Mouse (Mus musculus) MEL (cell line): ENCODE measurements around the gene H2al1m. TPM values are rescaled to one million over a fixed set of nuclear protein-coding genes. Genes with fewer than 3 reads are reported as not detected.

Experiments used
- DNase-seq: peaks from one replicate; pipeline ENCODE4 v3.0.0; 2011; ENCODE audit warnings: low read depth, low spot score
- H3K27ac ChIP-seq: 2 replicates; pipeline ENCODE4 v1.5.1; 2012; ENCODE audit warnings: low read depth, mild to moderate bottlenecking, control low read depth, low read length, moderate library complexity; ENCODE audit not compliant: control insufficient read depth
- H3K27me3 ChIP-seq, 2 experiments: fragments of 150-350 bp in 1 of 2; sonication (generic) in 1 of 2; 2 replicates each; pipeline ENCODE4 v1.6.1; 2012; ENCODE audit warnings: low read length in 2 of 2, mild to moderate bottlenecking in 2 of 2, improper control_type of control experiment in 1 of 2, moderate library complexity in 1 of 2; ENCODE audit not compliant: insufficient read depth in 2 of 2, control insufficient read depth in 1 of 2
- H3K36me3 ChIP-seq, 2 experiments: 2 replicates each; pipeline ENCODE4 v1.6.1; 2012 to 2014; ENCODE audit warnings: low read length in 2 of 2, improper control_type of control experiment in 1 of 2, inconsistent platforms in 1 of 2, mild to moderate bottlenecking in 1 of 2; ENCODE audit not compliant: insufficient read depth in 2 of 2, control insufficient read depth in 1 of 2
- H3K4me1 ChIP-seq, 2 experiments: fragments of 150-350 bp in 1 of 2; sonication (generic) in 1 of 2; 2 replicates each; pipeline ENCODE4 v1.6.1; 2012; ENCODE audit warnings: low read length in 2 of 2, improper control_type of control experiment in 1 of 2, mild to moderate bottlenecking in 1 of 2; ENCODE audit not compliant: insufficient read depth in 2 of 2, control insufficient read depth in 1 of 2
- H3K4me3 ChIP-seq, 2 experiments: fragments of 150-350 bp in 1 of 2; sonication (generic) in 1 of 2; 2 replicates each; pipeline ENCODE4 v1.5.1; 2012; ENCODE audit warnings: low read depth in 2 of 2, low read length in 2 of 2, mild to moderate bottlenecking in 2 of 2, moderate library complexity in 2 of 2, control low read depth in 1 of 2, improper control_type of control experiment in 1 of 2; ENCODE audit not compliant: control insufficient read depth in 1 of 2, insufficient read depth in 1 of 2
- H3K79me2 ChIP-seq: 2 replicates; pipeline ENCODE4 v1.6.1; 2012; ENCODE audit warnings: mild to moderate bottlenecking, low read length, moderate library complexity; ENCODE audit not compliant: control insufficient read depth, poor library complexity, insufficient read depth
- H3K9ac ChIP-seq: 2 replicates; pipeline ENCODE4 v1.6.1; 2012; ENCODE audit warnings: low read depth, mild to moderate bottlenecking, control low read depth, low read length, moderate library complexity; ENCODE audit not compliant: control insufficient read depth, poor library complexity, severe bottlenecking
- H3K9me3 ChIP-seq: fragments of 150-350 bp; sonication (generic); replicated peaks from 2 replicates; pipeline ENCODE4 v1.6.1; 2012; ENCODE audit warnings: mild to moderate bottlenecking, low read length, improper control_type of control experiment, moderate library complexity; ENCODE audit not compliant: insufficient read depth
- BHLHE40 ChIP-seq: IDR thresholded peaks from 2 replicates; pipeline ENCODE4 v1.6.1; 2012; ENCODE audit warnings: low read depth, mild to moderate bottlenecking, inconsistent platforms, low read length, improper control_type of control experiment, borderline replicate concordance
- CHD1 ChIP-seq: IDR thresholded peaks from 2 replicates; pipeline ENCODE4 v1.6.1; 2012; ENCODE audit warnings: low read depth, mild to moderate bottlenecking, inconsistent platforms, low read length, improper control_type of control experiment
- CHD2 ChIP-seq: IDR thresholded peaks from 2 replicates; pipeline ENCODE4 v1.6.1; 2011; ENCODE audit warnings: low read length, improper control_type of control experiment
- CTCF ChIP-seq, 3 experiments: IDR thresholded peaks in 2 of 3; conservative IDR thresholded peaks in 1 of 3; 2 replicates each; pipeline ENCODE4 v1.5.1; 2011 to 2012; ENCODE audit warnings: low read length in 3 of 3, low read depth in 2 of 3, mild to moderate bottlenecking in 2 of 3, improper control_type of control experiment in 1 of 3, inconsistent platforms in 1 of 3, mixed read lengths in 1 of 3, moderate library complexity in 1 of 3; ENCODE audit not compliant: control insufficient read depth in 1 of 3, insufficient read depth in 1 of 3, poor library complexity in 1 of 3, severe bottlenecking in 1 of 3
- E2F4 ChIP-seq: IDR thresholded peaks from 2 replicates; pipeline ENCODE4 v1.6.1; 2011; ENCODE audit warnings: low read depth, low read length, improper control_type of control experiment, borderline replicate concordance
- EP300 ChIP-seq, 2 experiments: IDR thresholded peaks; 2 replicates each; pipeline ENCODE4 v1.6.1; 2011; ENCODE audit warnings: improper control_type of control experiment in 2 of 2, low read length in 2 of 2, low read depth in 1 of 2, mild to moderate bottlenecking in 1 of 2
- ETS1 ChIP-seq: IDR thresholded peaks from 2 replicates; pipeline ENCODE4 v1.6.1; 2012; ENCODE audit warnings: low read depth, mild to moderate bottlenecking, inconsistent platforms, low read length, improper control_type of control experiment, moderate library complexity
- GATA1 ChIP-seq: IDR thresholded peaks from 2 replicates; pipeline ENCODE4 v1.6.1; 2011; ENCODE audit warnings: low read depth, low read length, improper control_type of control experiment
- JUND ChIP-seq: IDR thresholded peaks from 2 replicates; pipeline ENCODE4 v1.6.1; 2011; ENCODE audit warnings: low read depth, mild to moderate bottlenecking, improper control_type of control experiment, low read length
- KAT2A ChIP-seq: conservative IDR thresholded peaks from 2 replicates; pipeline ENCODE4 v1.6.1; 2012; ENCODE audit warnings: low read depth, low read length, improper control_type of control experiment, inconsistent platforms
- MAFK ChIP-seq: IDR thresholded peaks from 2 replicates; pipeline ENCODE4 v1.6.1; 2011; ENCODE audit warnings: low read depth, mild to moderate bottlenecking, low read length, improper control_type of control experiment, borderline replicate concordance
- MAX ChIP-seq: IDR thresholded peaks from 2 replicates; pipeline ENCODE4 v1.6.1; 2011; ENCODE audit warnings: low read length, improper control_type of control experiment
- MAZ ChIP-seq: IDR thresholded peaks from 2 replicates; pipeline ENCODE4 v1.6.1; 2012; ENCODE audit warnings: low read depth, mild to moderate bottlenecking, inconsistent platforms, low read length, improper control_type of control experiment
- MEF2A ChIP-seq: IDR thresholded peaks from 2 replicates; pipeline ENCODE4 v1.6.1; 2014; ENCODE audit warnings: low read depth, mild to moderate bottlenecking, inconsistent platforms, low read length, improper control_type of control experiment; ENCODE audit not compliant: poor library complexity, insufficient replicate concordance, severe bottlenecking; ENCODE audit errors: extremely low read depth
- MXI1 ChIP-seq: IDR thresholded peaks from 2 replicates; pipeline ENCODE4 v1.6.1; 2011; ENCODE audit warnings: mild to moderate bottlenecking, low read depth, low read length, improper control_type of control experiment
- MYB ChIP-seq: IDR thresholded peaks from 2 replicates; pipeline ENCODE4 v1.6.1; 2011; ENCODE audit warnings: mild to moderate bottlenecking, low read depth, low read length, improper control_type of control experiment
- NELFE ChIP-seq: IDR thresholded peaks from 2 replicates; pipeline ENCODE4 v1.6.1; 2011; ENCODE audit warnings: low read depth, low read length, improper control_type of control experiment
- NRF1 ChIP-seq: IDR thresholded peaks from 2 replicates; pipeline ENCODE4 v1.6.1; 2014; ENCODE audit warnings: low read depth, mild to moderate bottlenecking, inconsistent platforms, low read length, improper control_type of control experiment, moderate library complexity; ENCODE audit not compliant: poor library complexity, insufficient read depth, severe bottlenecking
- POLR2A ChIP-seq, 2 experiments: IDR thresholded peaks; 2 replicates each; pipeline ENCODE4 v1.6.1; 2011 to 2012; ENCODE audit warnings: low read length in 2 of 2, mild to moderate bottlenecking in 2 of 2, control low read depth in 1 of 2, improper control_type of control experiment in 1 of 2, low read depth in 1 of 2, moderate library complexity in 1 of 2; ENCODE audit not compliant: control insufficient read depth in 1 of 2, insufficient read depth in 1 of 2, poor library complexity in 1 of 2
- POLR2AphosphoS2 ChIP-seq: IDR thresholded peaks from 2 replicates; pipeline ENCODE4 v1.6.1; 2011; ENCODE audit warnings: low read length, improper control_type of control experiment
- RAD21 ChIP-seq: IDR thresholded peaks from 2 replicates; pipeline ENCODE4 v1.6.1; 2011; ENCODE audit warnings: mild to moderate bottlenecking, low read depth, low read length, improper control_type of control experiment
- RCOR1 ChIP-seq: IDR thresholded peaks from 2 replicates; pipeline ENCODE4 v1.6.1; 2012; ENCODE audit warnings: low read depth, mild to moderate bottlenecking, inconsistent platforms, low read length, improper control_type of control experiment
- SIN3A ChIP-seq: IDR thresholded peaks from 2 replicates; pipeline ENCODE4 v1.6.1; 2012; ENCODE audit warnings: low read length, improper control_type of control experiment, inconsistent platforms
- SMC3 ChIP-seq: IDR thresholded peaks from 2 replicates; pipeline ENCODE4 v1.6.1; 2011; ENCODE audit warnings: low read depth, low read length, improper control_type of control experiment
- TBP ChIP-seq: IDR thresholded peaks from 2 replicates; pipeline ENCODE4 v1.8.0; 2011; ENCODE audit warnings: low read depth, low read length, improper control_type of control experiment
- TCF12 ChIP-seq: IDR thresholded peaks from 2 replicates; pipeline ENCODE4 v1.6.1; 2014; ENCODE audit warnings: low read depth, mild to moderate bottlenecking, inconsistent platforms, low read length, improper control_type of control experiment, moderate library complexity
- UBTF ChIP-seq: IDR thresholded peaks from 2 replicates; pipeline ENCODE4 v1.6.1; 2012; ENCODE audit warnings: low read depth, mild to moderate bottlenecking, inconsistent platforms, low read length, improper control_type of control experiment, moderate library complexity, borderline replicate concordance; ENCODE audit not compliant: insufficient read depth
- USF1 ChIP-seq: IDR thresholded peaks from 2 replicates; pipeline ENCODE4 v1.6.1; 2014; ENCODE audit warnings: low read depth, mild to moderate bottlenecking, inconsistent platforms, low read length, improper control_type of control experiment, moderate library complexity
- USF2 ChIP-seq, 2 experiments: IDR thresholded peaks; 2 replicates each; pipeline ENCODE4 v1.6.1; 2011 to 2012; ENCODE audit warnings: improper control_type of control experiment in 2 of 2, low read length in 2 of 2, borderline replicate concordance in 1 of 2, inconsistent platforms in 1 of 2, low read depth in 1 of 2, mild to moderate bottlenecking in 1 of 2; ENCODE audit not compliant: insufficient read depth in 1 of 2
- ZC3H11A ChIP-seq: IDR thresholded peaks from 2 replicates; pipeline ENCODE4 v1.6.1; 2012; ENCODE audit warnings: low read depth, mild to moderate bottlenecking, inconsistent platforms, low read length, improper control_type of control experiment
- ZNF384 ChIP-seq: IDR thresholded peaks from 2 replicates; pipeline ENCODE4 v1.6.1; 2012; ENCODE audit warnings: low read depth, mild to moderate bottlenecking, inconsistent platforms, low read length, improper control_type of control experiment
- polyA plus RNA-seq, 2 experiments: library from polyadenylated mRNA; stranded (reverse) in 1 of 2; unstranded in 1 of 2; fragments of >175 nt in 1 of 2; fragments of >200 nt in 1 of 2; gene quantifications; 2 replicates each; pipeline versions ENCODE4 v1.2.1 to v1.2.4; 2012; ENCODE audit warnings: low replicate concordance in 2 of 2, low read depth in 1 of 2; ENCODE audit not compliant: insufficient read length in 2 of 2, insufficient read depth in 1 of 2, missing spikeins in 1 of 2
- total RNA-seq: library from RNA; depleted of rRNA; stranded (reverse); fragments of 300-350 nt; gene quantifications from 2 replicates; pipeline ENCODE4 v1.2.3, GENCODE M21; 2012

H2al1m gene
- total and polyA plus RNA-seq, 3 experiments, result 0.85 to 3.5 TPM; not detected in 1

DNA sequence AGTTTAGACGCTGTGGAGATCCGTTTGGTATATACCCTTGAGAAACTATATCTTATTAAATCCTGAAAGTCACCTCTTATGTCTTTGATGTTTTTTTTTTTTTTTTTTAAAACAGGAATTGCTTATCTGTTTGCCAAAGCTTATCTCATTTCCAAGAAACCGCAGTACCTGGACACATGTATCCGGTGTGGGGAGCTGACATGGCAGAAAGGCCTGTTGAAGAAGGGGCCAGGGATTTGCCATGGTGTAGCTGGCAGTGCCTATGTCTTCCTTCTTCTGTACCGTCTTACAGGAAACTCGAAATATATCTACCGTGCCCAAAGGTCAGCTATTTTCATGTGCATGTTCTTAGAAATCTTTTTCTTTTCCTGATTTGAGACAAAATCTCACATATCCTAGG is 25.7 kb upstream of the H2al1m start:
- peaks cover 0 to 32% of the 10 kb centered on the region in 2 experiments; a peak in 2 of 4 replicates for H3K36me3 ChIP-seq
- DNase-seq, result peak; percentile 34
- peaks cover 12 to 21% of the 10 kb centered on the region in 2 experiments for H3K4me1 ChIP-seq
- no peak for TF ChIP-seq BHLHE40
- TF ChIP-seq MAX, result no peak
- TF ChIP-seq MAFK, result no peak; the same call in 1 of the 2 replicates
- no peak for TF ChIP-seq ZC3H11A
- no peak for TF ChIP-seq POLR2AphosphoS2
- TF ChIP-seq MYB, result no peak
- no peak for TF ChIP-seq SMC3
- TF ChIP-seq CHD2, result no peak
- no peak for TF ChIP-seq SIN3A
- no peak for TF ChIP-seq CHD1
- peak; percentile 68 for TF ChIP-seq RCOR1
- TF ChIP-seq CTCF (IDR thresholded peaks at IDR 0.05 in 2 of 3, conservative IDR thresholded peaks at IDR 0.05 in 1 of 3; ENCODE audit: control insufficient read depth in 1 of 3, insufficient read depth in 1 of 3, low read depth in 2 of 3, low read length in 3 of 3, poor library complexity in 1 of 3, severe bottlenecking in 1 of 3), result no peak
- no peak for TF ChIP-seq USF1
- no peak for TF ChIP-seq KAT2A
- peak; percentile 92 for TF ChIP-seq ZNF384
- no peak for TF ChIP-seq RAD21
- TF ChIP-seq NELFE, result no peak
- TF ChIP-seq USF2 (IDR thresholded peaks at IDR 0.05; ENCODE audit: borderline replicate concordance in 1 of 2, insufficient read depth in 1 of 2, low read depth in 1 of 2, low read length in 2 of 2), result no peak
- peak; percentile 88 for TF ChIP-seq ETS1
- peak; percentile 58; the same call in 1 of the 2 replicates for TF ChIP-seq TCF12
- no peak for TF ChIP-seq MAZ
- no peak for TF ChIP-seq E2F4
- no peak for TF ChIP-seq TBP
- TF ChIP-seq MXI1, result no peak
- TF ChIP-seq JUND, result no peak
- TF ChIP-seq POLR2A (IDR thresholded peaks at IDR 0.05; ENCODE audit: control insufficient read depth in 1 of 2, insufficient read depth in 1 of 2, low read depth in 1 of 2, low read length in 2 of 2, poor library complexity in 1 of 2), result no peak
- no peak for TF ChIP-seq MEF2A
- TF ChIP-seq GATA1, result peak; percentile 84
- no peak for TF ChIP-seq UBTF
- no peak for TF ChIP-seq NRF1
- peak; percentile 39 to 73; a peak in 3 of 4 replicates for TF ChIP-seq EP300 (IDR thresholded peaks at IDR 0.05; ENCODE audit: low read depth in 1 of 2, low read length in 2 of 2)
- H3K4me3 ChIP-seq, result no peak overlapping the region
- H3K27ac ChIP-seq, result no peak overlapping the region
- H3K9ac ChIP-seq, result no peak overlapping the region
- H3K79me2 ChIP-seq, result no peaks in the 10 kb centered on the region
- no peaks in the 10 kb centered on the region for H3K9me3 ChIP-seq
- H3K27me3 ChIP-seq, result no peaks in the 10 kb centered on the region
